Mouse (Mus musculus): ENCODE measurements around the gene Ap3m1.
A peak's percentile ranks its signal among the peaks of the same experiment; 100 is the strongest.
"Not testable (repeated sequence)": the region's sequence is repeated elsewhere in the genome, so short reads cannot be mapped to it uniquely, and the experiment has no call there.

The Ap3m1 gene

GRCm38 (mm10) chr14:21052112-21052780 is at the start of gene Ap3m1, which contains the start of gene Adk:
TSS of gene Ap3m1 (minus strand) at chr14:21052508.
TSS of gene Adk (plus strand) at chr14:21052574.
- DNase-seq (ENCODE audit: low spot score in 2 of 2): peak; percentile 96 to 99

- no peak for DNase-seq (ENCODE audit: low spot score in 2 of 2)
Observed at GRCm38 (mm10) chr14:21101562-21101961, 49.3 kb upstream of the Ap3m1 start.

- DNase-seq (ENCODE audit: low spot score in 2 of 2): no peak
Observed at GRCm38 (mm10) chr14:21100876-21101275, 48.6 kb upstream of the Ap3m1 start.

- DNase-seq (ENCODE audit: low spot score in 2 of 2): no peak
Observed at GRCm38 (mm10) chr14:21099371-21099770, 47.1 kb upstream of the Ap3m1 start.

GRCm38 (mm10) chr14:21096689-21097088 is 44.4 kb upstream of the Ap3m1 start:
- no peak for DNase-seq (ENCODE audit: low spot score in 2 of 2)

- DNase-seq (ENCODE audit: low spot score in 2 of 2): no peak
Observed at GRCm38 (mm10) chr14:21096279-21096678, 44.0 kb upstream of the Ap3m1 start.

GRCm38 (mm10) chr14:21094161-21094560 is 41.9 kb upstream of the Ap3m1 start:
- not testable (repeated sequence) for DNase-seq (ENCODE audit: low spot score in 2 of 2)

GRCm38 (mm10) chr14:21090930-21091486 is 38.7 kb upstream of the Ap3m1 start:
- DNase-seq (ENCODE audit: low spot score in 2 of 2): no peak

- DNase-seq (ENCODE audit: low spot score in 2 of 2): no peak
Observed at GRCm38 (mm10) chr14:21090400-21090799, 38.1 kb upstream of the Ap3m1 start.

GRCm38 (mm10) chr14:21088731-21089130 is 36.4 kb upstream of the Ap3m1 start:
- no peak for DNase-seq (ENCODE audit: low spot score in 2 of 2)

- no peak for DNase-seq (ENCODE audit: low spot score in 2 of 2)
Observed at GRCm38 (mm10) chr14:21087390-21088060, 35.2 kb upstream of the Ap3m1 start.

- DNase-seq (ENCODE audit: low spot score in 2 of 2): no peak
Observed at GRCm38 (mm10) chr14:21086827-21087351, 34.6 kb upstream of the Ap3m1 start.

- no peak for DNase-seq (ENCODE audit: low spot score in 2 of 2)
Observed at GRCm38 (mm10) chr14:21086106-21086505, 33.8 kb upstream of the Ap3m1 start.

- DNase-seq (ENCODE audit: low spot score in 2 of 2): no peak
Observed at GRCm38 (mm10) chr14:21085666-21086065, 33.4 kb upstream of the Ap3m1 start.

- no peak for DNase-seq (ENCODE audit: low spot score in 2 of 2)
Observed at GRCm38 (mm10) chr14:21082823-21083222, 30.5 kb upstream of the Ap3m1 start.

GRCm38 (mm10) chr14:21078511-21078910 is 26.2 kb upstream of the Ap3m1 start:
- no peak for DNase-seq (ENCODE audit: low spot score in 2 of 2)

- no peak for DNase-seq (ENCODE audit: low spot score in 2 of 2)
Observed at GRCm38 (mm10) chr14:21077939-21078338, 25.6 kb upstream of the Ap3m1 start.

- peak in 1 of 2 experiments; percentile 22 for DNase-seq (ENCODE audit: low spot score in 2 of 2)
Observed at GRCm38 (mm10) chr14:21076501-21077194, 24.3 kb upstream of the Ap3m1 start.

- DNase-seq (ENCODE audit: low spot score in 2 of 2): peak; percentile 94 to 97
Observed at GRCm38 (mm10) chr14:21075751-21076500, 23.6 kb upstream of the Ap3m1 start.

GRCm38 (mm10) chr14:21074398-21075320 is 22.4 kb upstream of the Ap3m1 start:
- DNase-seq (ENCODE audit: low spot score in 2 of 2): peak in 1 of 2 experiments; percentile 41

Data from spleen, postnatal 4 days (tissue).